Mouse (Mus musculus) cortical plate, adult 2 months (tissue): Measurements from ENCODE around the gene Trim7. TPM values are rescaled to one million over a fixed set of nuclear protein-coding genes. Genes with fewer than 3 reads are reported as not detected.
"Not testable (repeated sequence)": the region's sequence is repeated elsewhere in the genome, so short reads cannot be mapped to it uniquely, and the experiment has no call there.

ENCODE experiments used
- H3K27ac ChIP-seq: fragments of 200-500 bp; 2 replicates; pipeline ENCODE4 v1.5.1; 2012; ENCODE audit warnings: low read length, control low read depth, inconsistent platforms; ENCODE audit not compliant: insufficient read depth
- H3K4me1 ChIP-seq: fragments of 200-500 bp; 2 replicates; pipeline ENCODE4 v1.6.1; 2011; ENCODE audit warnings: low read length; ENCODE audit not compliant: control insufficient read depth, insufficient read depth
- H3K4me3 ChIP-seq: fragments of 200-500 bp; 2 replicates; pipeline ENCODE4 v1.5.1; 2011; ENCODE audit warnings: mild to moderate bottlenecking, low read length, control low read depth; ENCODE audit not compliant: insufficient read depth
- CTCF ChIP-seq: fragments of 200-500 bp; IDR thresholded peaks from 2 replicates; pipeline ENCODE4 v1.5.1; 2011; ENCODE audit warnings: mild to moderate bottlenecking, control low read depth, low read length; ENCODE audit not compliant: insufficient read depth; ENCODE audit errors: extremely low read depth
- POLR2A ChIP-seq: fragments of 200-500 bp; IDR thresholded peaks from 2 replicates; pipeline ENCODE4 v1.6.1; 2011; ENCODE audit warnings: mild to moderate bottlenecking, low read length, control low read depth; ENCODE audit not compliant: insufficient read depth; ENCODE audit errors: extremely low read depth
- polyA plus RNA-seq: library from polyadenylated mRNA; depleted of rRNA; stranded (reverse); fragments of >200 nt; gene quantifications from 2 replicates; pipeline ENCODE4 v1.2.3, GENCODE M21; 2012

Gene Trim7
- polyA plus RNA-seq, 1 experiment, result 4.3 TPM

GRCm38 (mm10) chr11:48790946-48791345 lies 35.0 kb upstream of the Trim7 start:
- Histone ChIP-seq H3K4me1 (no peaks in the 10 kb centered on the region), H3K27ac (no peak overlapping the region), H3K4me3 (no peak overlapping the region)
- no peak for TF ChIP-seq CTCF
- TF ChIP-seq POLR2A, result no peak

GRCm38 (mm10) chr11:48791894-48792293 lies 34.0 kb upstream of the Trim7 start:
- H3K27ac ChIP-seq, H3K4me3 ChIP-seq, H3K4me1 ChIP-seq: not testable (repeated sequence)

- TF ChIP-seq POLR2A, result no peak
- no peak for TF ChIP-seq CTCF
- Histone ChIP-seq H3K4me1 (no peaks in the 10 kb centered on the region), H3K4me3 (no peak overlapping the region), H3K27ac (no peak overlapping the region)
Measured at GRCm38 (mm10) chr11:48793184-48793583, 32.8 kb upstream of the Trim7 start.

- TF ChIP-seq CTCF, result no peak
- TF ChIP-seq POLR2A, result no peak
- Histone ChIP-seq H3K4me1 (no peaks in the 10 kb centered on the region), H3K4me3 (no peak overlapping the region), H3K27ac (no peak overlapping the region)
Measured at GRCm38 (mm10) chr11:48795221-48795620, 30.7 kb upstream of the Trim7 start.

- Histone ChIP-seq H3K27ac (no peak overlapping the region), H3K4me1 (peaks cover 2% of the 10 kb centered on the region; the same call in 1 of the 2 replicates), H3K4me3 (no peak overlapping the region)
- TF ChIP-seq POLR2A, result no peak
Measured at GRCm38 (mm10) chr11:48796290-48796689, 29.6 kb upstream of the Trim7 start.

GRCm38 (mm10) chr11:48797287-48797686 lies 28.7 kb upstream of the Trim7 start:
- no peak overlapping the region for H3K27ac ChIP-seq
- peaks cover 3% of the 10 kb centered on the region; the same call in 1 of the 2 replicates for H3K4me1 ChIP-seq
- H3K4me3 ChIP-seq, result no peak overlapping the region
- TF ChIP-seq POLR2A, result no peak
- TF ChIP-seq CTCF, result no peak

GRCm38 (mm10) chr11:48798308-48798707 lies 27.6 kb upstream of the Trim7 start:
- TF ChIP-seq POLR2A, result no peak
- no peak for TF ChIP-seq CTCF
- Histone ChIP-seq H3K4me3 (no peak overlapping the region), H3K27ac (no peak overlapping the region), H3K4me1 (peaks cover 3% of the 10 kb centered on the region; the same call in 1 of the 2 replicates)

GRCm38 (mm10) chr11:48798984-48799920 lies 26.7 kb upstream of the Trim7 start:
- Histone ChIP-seq H3K4me3 (peak overlapping the region; percentile 52), H3K27ac (peak overlapping the region; percentile 57), H3K4me1 (peaks cover 3% of the 10 kb centered on the region; the same call in 1 of the 2 replicates)
- no peak for TF ChIP-seq POLR2A
- no peak for TF ChIP-seq CTCF

GRCm38 (mm10) chr11:48799921-48800701 lies 25.8 kb upstream of the Trim7 start, which contains the start of gene Rack1:
Gene Rack1, plus strand, starts transcription at chr11:48800332.
- TF ChIP-seq CTCF (no peak), POLR2A (peak; percentile 65)
- peak within 1 kb of the TSS; percentile 62 for H3K27ac ChIP-seq
- H3K4me1 ChIP-seq, result peaks cover 3% of the 10 kb centered on the region; the same call in 1 of the 2 replicates
- peak within 1 kb of the TSS; percentile 52 for H3K4me3 ChIP-seq
